Mouse (Mus musculus) cerebellum, adult 8-10 months (tissue): Measurements from ENCODE around the gene Cchcr1.

ENCODE experiments used
- DNase-seq: peaks from one replicate; pipeline ENCODE4 v3.0.0; 2022

The Cchcr1 gene

GRCm38 (mm10) chr17:35515911-35516640 lies 824 bp upstream of the Cchcr1 start:
- no peak for DNase-seq

- no peak for DNase-seq
These were observed 626 bp downstream of the Cchcr1 start for GRCm38 (mm10) chr17:35517526-35517925.

GRCm38 (mm10) chr17:35524354-35524753 lies 7.5 kb downstream of the Cchcr1 start:
- no peak for DNase-seq

- DNase-seq: no peak
These were observed 9.7 kb downstream of the Cchcr1 start for GRCm38 (mm10) chr17:35526644-35527043.

- DNase-seq: no peak
These were observed 15.5 kb downstream of the Cchcr1 start for GRCm38 (mm10) chr17:35532360-35532759.

- DNase-seq: no peak
These were observed 16.0 kb downstream of the Cchcr1 start, which contains the start of gene Psors1c2 for GRCm38 (mm10) chr17:35532901-35533300. TSS of gene Psors1c2 (plus strand) at chr17:35533201.

- peak; percentile 76 for DNase-seq
These were observed 17.4 kb downstream of the Cchcr1 start for GRCm38 (mm10) chr17:35534343-35534742.

- no peak for DNase-seq
These were observed 20.5 kb downstream of the Cchcr1 start for GRCm38 (mm10) chr17:35537421-35537820.

GRCm38 (mm10) chr17:35538476-35538875 lies 21.6 kb downstream of the Cchcr1 start:
- DNase-seq: no peak

GRCm38 (mm10) chr17:35539540-35539939 lies 22.6 kb downstream of the Cchcr1 start:
- no peak for DNase-seq

- no peak for DNase-seq
These were observed 26.0 kb downstream of the Cchcr1 start for GRCm38 (mm10) chr17:35542761-35543411.

GRCm38 (mm10) chr17:35543412-35543861 lies 26.5 kb downstream of the Cchcr1 start:
- no peak for DNase-seq

- no peak for DNase-seq
These were observed 27.1 kb downstream of the Cchcr1 start for GRCm38 (mm10) chr17:35544001-35544400.

- DNase-seq: peak; percentile 62
These were observed 27.8 kb downstream of the Cchcr1 start for GRCm38 (mm10) chr17:35544680-35545079.

GRCm38 (mm10) chr17:35547465-35547864 lies 30.6 kb downstream of the Cchcr1 start:
- no peak for DNase-seq

GRCm38 (mm10) chr17:35548636-35549035 lies 31.7 kb downstream of the Cchcr1 start:
- no peak for DNase-seq

GRCm38 (mm10) chr17:35549437-35550142 lies 32.7 kb downstream of the Cchcr1 start:
- DNase-seq: peak; percentile 78

- no peak for DNase-seq
These were observed 33.2 kb downstream of the Cchcr1 start for GRCm38 (mm10) chr17:35550143-35550494.

- no peak for DNase-seq
These were observed 34.0 kb downstream of the Cchcr1 start for GRCm38 (mm10) chr17:35550871-35551270.

- no peak for DNase-seq
These were observed 35.0 kb downstream of the Cchcr1 start, which contains the start of gene Cdsn for GRCm38 (mm10) chr17:35551881-35552414. TSS of gene Cdsn (plus strand) at chr17:35552128.

- no peak for DNase-seq
These were observed 37.4 kb downstream of the Cchcr1 start for GRCm38 (mm10) chr17:35554321-35554720.

- DNase-seq: no peak
These were observed 38.0 kb downstream of the Cchcr1 start for GRCm38 (mm10) chr17:35554761-35555397.
